Mouse (Mus musculus) liver, embryonic 16.5 days (tissue): ENCODE measurements around the gene Atg10. TPM values are rescaled to one million over a fixed set of nuclear protein-coding genes. Genes with fewer than 3 reads are reported as not detected.
A peak's percentile ranks its signal among the peaks of the same experiment; 100 is the strongest.

Experiments used
- ATAC-seq: fragments of 200-750 bp; cut with Nextera tagmentation; 2 replicates; pipeline ENCODE4 v1.8.0; 2017; ENCODE audit warnings: low read depth, mild to moderate bottlenecking, moderate number of reproducible peaks, moderate library complexity
- H3K27ac ChIP-seq: fragments of 300-500 bp; sonication (generic); 2 replicates; pipeline ENCODE4 v1.5.1; 2014; ENCODE audit warnings: mild to moderate bottlenecking, low read length
- H3K27me3 ChIP-seq: fragments of 300-500 bp; sonication (generic); 2 replicates; pipeline ENCODE4 v1.6.1; 2014; ENCODE audit warnings: low read depth, low read length, mixed read lengths; ENCODE audit not compliant: control insufficient read depth, insufficient read depth
- H3K36me3 ChIP-seq: fragments of 300-500 bp; sonication (generic); 2 replicates; pipeline ENCODE4 v1.6.1; 2014; ENCODE audit warnings: mild to moderate bottlenecking; ENCODE audit not compliant: control insufficient read depth, insufficient read depth
- H3K4me1 ChIP-seq: fragments of 300-500 bp; sonication (generic); 2 replicates; pipeline ENCODE4 v1.6.1; 2014; ENCODE audit warnings: low read depth, low read length, mixed read lengths; ENCODE audit not compliant: control insufficient read depth
- H3K4me2 ChIP-seq: fragments of 300-500 bp; sonication (generic); 2 replicates; pipeline ENCODE4 v1.6.1; 2014; ENCODE audit warnings: low read depth, low read length, mixed read lengths
- H3K4me3 ChIP-seq: fragments of 300-500 bp; sonication (generic); 2 replicates; pipeline ENCODE4 v1.5.1; 2014; ENCODE audit warnings: low read depth, mild to moderate bottlenecking, low read length
- H3K9ac ChIP-seq: fragments of 300-500 bp; sonication (generic); 2 replicates; pipeline ENCODE4 v1.6.1; 2014; ENCODE audit warnings: low read depth, low read length
- H3K9me3 ChIP-seq: fragments of 300-500 bp; sonication (generic); replicated peaks from 2 replicates; pipeline ENCODE4 v1.6.1; 2016; ENCODE audit warnings: low read length; ENCODE audit not compliant: control insufficient read depth
- WGBS: fragments of 180-500 bp; shearing (Covaris S2); extraction: QIAGEN DNeasy Blood & Tissue Kit; methylation state at CpG from one replicate; pipeline ENCODE4 v1.1.7; 2014; ENCODE audit not compliant: insufficient replicate concordance; 5-methylcytosine and 5-hydroxymethylcytosine counted together
- polyA plus RNA-seq: library from polyadenylated mRNA; unstranded; fragments of >200 nt; fragmentation: Nextera tagmentation; extraction: Ambion mirVana; gene quantifications from 2 replicates; pipeline ENCODE4 v1.2.1, GENCODE M21; 2015

Atg10 gene
- polyA plus RNA-seq, 1 experiment from 2014 or later, result 2.7 TPM

GRCm38 (mm10) chr13:90914721-90915120 lies 309.0 kb downstream of the Atg10 start:
- Histone ChIP-seq H3K36me3 (no peaks in the 10 kb centered on the region), H3K9me3 (no peaks in the 10 kb centered on the region), H3K27ac (no peak overlapping the region), H3K4me2 (no peak overlapping the region), H3K4me1 (no peaks in the 10 kb centered on the region), H3K4me3 (no peak overlapping the region), H3K27me3 (no peaks in the 10 kb centered on the region), H3K9ac (no peak overlapping the region)
- ATAC-seq, result no peak
- WGBS, result 86% methylated on average over 4 of the region's 4 CpGs

- H3K36me3 ChIP-seq, result no peaks in the 10 kb centered on the region
- ATAC-seq, result no peak
- no peaks in the 10 kb centered on the region for H3K27me3 ChIP-seq
- H3K4me1 ChIP-seq, result no peaks in the 10 kb centered on the region
- H3K4me2 ChIP-seq, result no peak overlapping the region
- H3K27ac ChIP-seq, result no peak overlapping the region
- no peak overlapping the region for H3K4me3 ChIP-seq
- no peak overlapping the region for H3K9ac ChIP-seq
- no peaks in the 10 kb centered on the region for H3K9me3 ChIP-seq
- 60% methylated on average over 7 of the region's 7 CpGs for WGBS
Measured at GRCm38 (mm10) chr13:90913675-90914192, 310.0 kb downstream of the Atg10 start.

- no peaks in the 10 kb centered on the region for H3K9me3 ChIP-seq
- no peaks in the 10 kb centered on the region for H3K4me1 ChIP-seq
- H3K27ac ChIP-seq, result no peak overlapping the region
- H3K9ac ChIP-seq, result no peak overlapping the region
- H3K36me3 ChIP-seq, result no peaks in the 10 kb centered on the region
- H3K4me2 ChIP-seq, result no peak overlapping the region
- WGBS, result 77% methylated on average over 17 of the region's 17 CpGs
- no peak for ATAC-seq
- H3K27me3 ChIP-seq, result no peaks in the 10 kb centered on the region
- no peak overlapping the region for H3K4me3 ChIP-seq
Measured at GRCm38 (mm10) chr13:90912760-90913674, 310.8 kb downstream of the Atg10 start.

- H3K27ac ChIP-seq, result no peak overlapping the region
- no peak overlapping the region for H3K4me3 ChIP-seq
- no peak overlapping the region for H3K4me2 ChIP-seq
- H3K36me3 ChIP-seq, result no peaks in the 10 kb centered on the region
- H3K9me3 ChIP-seq, result no peaks in the 10 kb centered on the region
- no peak for ATAC-seq
- WGBS, result 72% methylated on average over 12 of the region's 12 CpGs
- H3K27me3 ChIP-seq, result no peaks in the 10 kb centered on the region
- H3K4me1 ChIP-seq, result no peaks in the 10 kb centered on the region
- no peak overlapping the region for H3K9ac ChIP-seq
Measured at GRCm38 (mm10) chr13:90907376-90907775, 316.4 kb downstream of the Atg10 start.

GRCm38 (mm10) chr13:90905176-90905575 lies 318.6 kb downstream of the Atg10 start, which contains the start of gene Atp6ap1l:
Atp6ap1l (minus strand) TSS chr13:90905355.
- Histone ChIP-seq H3K27me3 (no peaks in the 10 kb centered on the region), H3K27ac (no peak within 1 kb of the TSS), H3K4me3 (no peak within 1 kb of the TSS), H3K9ac (no peak within 1 kb of the TSS), H3K36me3 (no peaks in the 10 kb centered on the region), H3K4me1 (no peaks in the 10 kb centered on the region), H3K9me3 (no peaks in the 10 kb centered on the region), H3K4me2 (no peak within 1 kb of the TSS)
- 71% methylated on average over 5 of the region's 5 CpGs for WGBS
- ATAC-seq, result no peak

- H3K27ac ChIP-seq, result no peak overlapping the region
- WGBS, result 76% methylated on average over 12 of the region's 12 CpGs
- ATAC-seq, result no peak
Measured at GRCm38 (mm10) chr13:90896821-90897220, 326.9 kb downstream of the Atg10 start.

GRCm38 (mm10) chr13:90896098-90896497 lies 327.7 kb downstream of the Atg10 start:
- Histone ChIP-seq H3K27me3 (no peaks in the 10 kb centered on the region), H3K9ac (no peak overlapping the region), H3K9me3 (no peaks in the 10 kb centered on the region), H3K4me1 (no peaks in the 10 kb centered on the region), H3K36me3 (no peaks in the 10 kb centered on the region), H3K27ac (no peak overlapping the region), H3K4me2 (no peak overlapping the region), H3K4me3 (no peak overlapping the region)
- 41% methylated on average over 2 of the region's 2 CpGs for WGBS
- no peak for ATAC-seq

More at GRCm38 (mm10) chr13:90896821-90897220, 326.9 kb downstream of the Atg10 start:
- Histone ChIP-seq H3K36me3 (no peaks in the 10 kb centered on the region), H3K4me3 (no peak overlapping the region), H3K9ac (no peak overlapping the region), H3K4me1 (no peaks in the 10 kb centered on the region), H3K9me3 (no peaks in the 10 kb centered on the region), H3K4me2 (no peak overlapping the region), H3K27me3 (no peaks in the 10 kb centered on the region)

GRCm38 (mm10) chr13:90894819-90895218 lies 328.9 kb downstream of the Atg10 start:
- Histone ChIP-seq H3K9me3 (no peaks in the 10 kb centered on the region), H3K36me3 (no peaks in the 10 kb centered on the region), H3K27ac (no peak overlapping the region), H3K4me3 (no peak overlapping the region), H3K9ac (no peak overlapping the region), H3K4me1 (no peaks in the 10 kb centered on the region; the same call in 1 of the 2 replicates), H3K27me3 (no peaks in the 10 kb centered on the region), H3K4me2 (no peak overlapping the region)
- no peak for ATAC-seq
- 80% methylated on average over 4 of the region's 4 CpGs for WGBS

- ATAC-seq, result peak; percentile 85
- Histone ChIP-seq H3K36me3 (no peaks in the 10 kb centered on the region), H3K9me3 (no peaks in the 10 kb centered on the region), H3K4me1 (peaks cover 6% of the 10 kb centered on the region), H3K4me3 (no peak overlapping the region), H3K27ac (peak overlapping the region; percentile 57), H3K27me3 (no peaks in the 10 kb centered on the region), H3K4me2 (no peak overlapping the region; the same call in 1 of the 2 replicates), H3K9ac (no peak overlapping the region)
- WGBS, result 31% methylated on average over 5 of the region's 5 CpGs
Measured at GRCm38 (mm10) chr13:90890111-90890510, 333.7 kb downstream of the Atg10 start.
